Mouse (Mus musculus): Measurements from ENCODE around the gene Rcc1. TPM values are rescaled to one million over a fixed set of nuclear protein-coding genes. Genes with fewer than 3 reads are reported as not detected.

Rcc1 gene
- 3.9 and 5.3 TPM in 2 replicates for polyA plus RNA-seq (2012; rRNA removed)

DNA sequence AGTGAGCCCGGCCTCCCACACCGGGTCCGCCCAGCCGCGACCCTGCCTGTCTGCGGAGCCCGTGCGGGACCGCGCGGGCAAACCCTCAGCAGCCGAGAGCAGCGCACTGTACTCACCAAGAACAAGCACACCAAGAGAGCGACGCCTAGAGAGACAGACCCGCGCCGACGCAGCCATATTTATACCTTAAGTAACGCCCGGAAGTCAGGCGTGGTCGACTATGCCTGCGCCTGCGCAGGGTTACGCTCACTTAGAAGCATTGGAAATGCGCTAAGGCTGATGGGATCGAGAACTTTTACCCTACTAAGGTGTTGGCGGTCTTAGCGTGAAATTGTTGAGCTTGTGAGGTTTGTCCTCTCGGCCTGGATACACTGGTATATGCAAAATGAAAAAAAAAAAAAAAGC, at the start of gene Rcc1:
TSS of gene Rcc1 (minus strand) at position 125 of the 405 bp plus-strand sequence.
- peak; percentile 93 for DNase-seq
- under 1% methylated on average over 31 of the region's 31 CpGs for WGBS
- Histone ChIP-seq H3K4me3 (replicated peaks; ENCODE audit: extremely low read depth, low read depth, low read length) (peak within 1 kb of the TSS; percentile 70), H3K4me1 (ENCODE audit: control insufficient read depth, insufficient read depth, low read length) (no peaks in the 10 kb centered on the region; the same call in 1 of the 2 replicates)
- TF ChIP-seq POLR2A (IDR thresholded peaks at IDR 0.05; ENCODE audit: borderline replicate concordance, extremely low read depth, low read depth, low read length) (peak; percentile 100), CTCF (IDR thresholded peaks at IDR 0.05; ENCODE audit: insufficient read depth, low read length) (no peak)

DNA sequence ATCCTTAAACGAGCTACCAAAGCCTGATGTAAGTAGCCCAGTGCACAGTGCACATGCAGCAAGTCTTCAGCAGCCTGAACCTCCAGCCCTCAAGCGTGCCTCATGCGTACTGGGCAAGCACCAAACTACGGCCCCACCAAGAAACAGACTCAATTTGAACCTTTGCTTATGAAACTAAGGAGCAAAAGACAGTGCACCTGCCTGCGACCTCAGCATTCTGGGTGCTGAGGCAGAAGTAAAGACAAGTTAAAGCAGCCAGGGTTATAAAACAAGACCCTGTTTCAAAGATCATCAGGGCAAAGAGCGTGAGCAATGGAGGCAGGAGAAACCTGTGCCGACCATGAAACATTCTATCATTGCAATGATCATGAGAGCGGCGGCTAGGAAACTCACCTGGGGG, 47.6 kb upstream of the Rcc1 start:
- DNase-seq: no peak
- Histone ChIP-seq H3K4me1 (ENCODE audit: control insufficient read depth, insufficient read depth, low read length) (peaks cover 2% of the 10 kb centered on the region; the same call in 1 of the 2 replicates), H3K4me3 (replicated peaks; ENCODE audit: extremely low read depth, low read depth, low read length) (no peak overlapping the region)
- no peak for TF ChIP-seq POLR2A (IDR thresholded peaks at IDR 0.05; ENCODE audit: borderline replicate concordance, extremely low read depth, low read depth, low read length)
- no peak for TF ChIP-seq CTCF (IDR thresholded peaks at IDR 0.05; ENCODE audit: insufficient read depth, low read length)
- WGBS: 96% methylated on average over 9 of the region's 9 CpGs

DNA sequence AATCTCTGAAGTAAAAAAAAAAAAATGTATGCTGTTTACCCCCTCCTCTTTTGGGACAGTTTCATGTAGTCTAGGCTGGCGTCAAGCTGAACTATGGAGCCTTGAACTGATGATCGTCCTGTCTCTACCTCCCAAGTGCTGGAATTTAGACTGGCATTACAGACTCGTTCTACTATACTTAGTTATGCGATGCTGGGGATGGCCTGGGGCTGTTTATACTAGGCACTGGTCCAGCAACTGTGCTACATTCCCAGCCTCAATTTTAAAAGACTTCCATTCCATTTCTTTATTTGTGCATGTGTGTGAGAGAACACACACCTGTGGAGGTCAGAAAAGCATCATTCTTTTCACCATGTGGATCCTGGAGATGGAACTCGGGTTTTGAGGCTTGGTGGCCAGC, 45.5 kb upstream of the Rcc1 start:
- no peak for DNase-seq
- no peak overlapping the region for H3K4me3 ChIP-seq (replicated peaks; ENCODE audit: extremely low read depth, low read depth, low read length)
- WGBS: 47% methylated on average over 5 of the region's 5 CpGs
- peaks cover 2% of the 10 kb centered on the region for H3K4me1 ChIP-seq (ENCODE audit: control insufficient read depth, insufficient read depth, low read length)
- TF ChIP-seq CTCF (IDR thresholded peaks at IDR 0.05; ENCODE audit: insufficient read depth, low read length): no peak

DNA sequence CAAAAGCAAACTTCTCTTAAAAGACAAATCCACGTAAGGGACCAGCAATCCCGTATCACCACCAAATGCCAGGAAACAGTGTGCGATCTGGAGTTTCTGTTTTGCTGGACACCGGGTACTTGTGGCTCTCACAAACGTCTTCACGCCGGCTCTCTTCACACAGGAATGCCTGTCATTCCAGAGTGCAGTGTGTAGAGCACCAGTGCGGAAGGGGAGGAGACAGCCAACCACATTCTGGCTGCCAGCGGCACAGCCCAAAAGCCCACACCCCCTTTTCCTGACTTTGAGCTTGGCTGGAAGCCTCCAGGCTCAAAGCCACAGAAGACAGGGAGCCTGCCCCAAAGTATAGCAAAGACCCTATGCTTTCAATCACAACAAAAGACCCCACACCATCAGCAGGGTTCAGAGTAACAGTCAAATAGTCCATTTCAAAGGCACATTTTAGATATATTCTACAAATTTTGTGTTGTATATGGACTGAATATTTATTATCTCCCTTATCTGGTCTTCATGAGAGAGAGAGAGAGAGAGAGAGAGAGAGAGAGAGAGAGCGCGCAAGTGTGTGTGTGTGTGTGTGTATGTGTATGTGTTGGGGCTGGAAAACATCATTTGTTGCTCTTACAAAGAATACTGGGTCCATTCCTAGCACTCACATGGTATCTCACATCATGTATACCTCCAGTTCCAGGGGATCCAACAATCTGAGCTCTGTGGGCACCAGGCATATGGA, 44.8 kb upstream of the Rcc1 start:
- Histone ChIP-seq H3K4me1 (ENCODE audit: control insufficient read depth, insufficient read depth, low read length) (peaks cover 2% of the 10 kb centered on the region), H3K4me3 (replicated peaks; ENCODE audit: extremely low read depth, low read depth, low read length) (peak overlapping the region; percentile 42)
- DNase-seq: peak; percentile 80
- TF ChIP-seq CTCF (IDR thresholded peaks at IDR 0.05; ENCODE audit: insufficient read depth, low read length) (no peak), POLR2A (IDR thresholded peaks at IDR 0.05; ENCODE audit: borderline replicate concordance, extremely low read depth, low read depth, low read length) (peak; percentile 89; the same call in 1 of the 2 replicates)
- WGBS: 5% methylated on average over 11 of the region's 11 CpGs

DNA sequence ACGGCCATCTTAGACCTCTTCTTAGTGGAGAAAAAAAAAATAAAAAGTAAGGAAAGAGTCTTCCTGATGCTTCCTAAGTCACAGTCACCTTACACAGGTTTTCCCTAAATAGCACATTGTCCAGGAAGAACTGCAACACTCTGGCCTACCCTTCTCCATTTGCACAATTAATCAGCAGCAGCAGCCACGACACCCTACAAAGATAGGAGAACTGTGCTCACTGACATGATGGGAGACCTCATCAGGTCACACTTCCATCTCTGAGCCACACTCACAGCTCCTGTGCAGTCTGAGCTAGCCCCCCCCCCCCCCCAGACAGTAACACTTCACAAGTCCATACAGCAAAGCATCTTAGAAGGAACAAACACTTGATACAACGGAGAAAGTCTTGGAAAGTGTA, 43.7 kb upstream of the Rcc1 start:
- Histone ChIP-seq H3K4me3 (replicated peaks; ENCODE audit: extremely low read depth, low read depth, low read length) (peak overlapping the region; percentile 0), H3K4me1 (ENCODE audit: control insufficient read depth, insufficient read depth, low read length) (peaks cover 2% of the 10 kb centered on the region)
- TF ChIP-seq POLR2A (IDR thresholded peaks at IDR 0.05; ENCODE audit: borderline replicate concordance, extremely low read depth, low read depth, low read length) (no peak), CTCF (IDR thresholded peaks at IDR 0.05; ENCODE audit: insufficient read depth, low read length) (no peak)
- 48% methylated on average over 3 of the region's 3 CpGs for WGBS
- no peak for DNase-seq

DNA sequence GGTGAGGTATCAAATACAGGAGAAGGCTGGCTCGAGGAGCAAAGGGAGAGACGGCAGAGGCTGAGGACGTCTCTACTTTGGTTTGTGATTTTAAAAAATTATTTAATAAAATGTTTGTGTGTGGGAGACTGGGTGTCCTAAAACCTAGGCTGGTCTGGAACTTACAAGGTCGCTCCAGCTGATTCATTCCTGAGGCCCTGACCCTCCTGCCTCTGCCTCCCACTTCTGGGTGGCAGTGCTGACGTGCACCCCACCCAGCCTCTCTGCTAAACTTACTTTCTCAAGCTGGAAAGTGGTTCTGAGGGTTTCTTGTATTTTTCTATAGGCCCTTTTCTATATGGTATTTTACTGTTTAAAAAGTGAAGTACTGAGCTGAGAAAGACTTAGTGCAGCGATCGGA, 42.8 kb upstream of the Rcc1 start:
- 81% methylated on average over 7 of the region's 7 CpGs for WGBS

DNA sequence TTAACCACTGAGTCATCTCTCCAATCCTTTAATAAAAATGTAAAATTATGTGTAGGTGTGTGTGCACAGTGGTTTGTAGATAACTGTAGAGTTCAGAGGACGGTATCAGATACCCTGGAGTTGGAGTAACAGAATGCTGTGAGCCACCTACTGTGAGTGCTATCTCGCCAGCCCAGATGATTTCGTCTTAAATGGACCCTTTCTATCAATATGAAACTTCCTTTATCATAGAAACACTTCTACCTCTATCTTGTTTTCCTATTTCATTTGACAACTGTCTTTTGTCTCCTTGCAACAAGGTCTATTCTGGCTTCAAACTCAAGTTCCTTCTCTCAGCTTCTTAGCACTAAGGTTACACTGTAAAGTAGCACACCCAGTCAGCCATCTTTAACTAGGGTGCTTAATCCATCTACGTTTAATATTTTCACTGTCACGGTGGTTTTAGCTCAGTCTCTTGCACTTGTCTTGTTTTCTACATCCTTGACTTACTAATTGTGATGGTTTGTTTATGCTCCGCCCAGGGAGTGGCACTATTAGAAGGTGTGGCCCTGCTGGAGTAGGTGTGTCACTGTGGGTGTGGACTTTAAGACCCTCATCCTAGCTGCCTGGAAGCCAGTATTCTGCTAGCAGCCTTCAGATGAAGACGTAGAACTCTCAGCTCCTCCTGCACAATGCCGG, 37.8 kb upstream of the Rcc1 start:
- no peak overlapping the region for H3K4me3 ChIP-seq (replicated peaks; ENCODE audit: extremely low read depth, low read depth, low read length)
- 86% methylated on average over 8 of the region's 8 CpGs for WGBS
- no peak for TF ChIP-seq CTCF (IDR thresholded peaks at IDR 0.05; ENCODE audit: insufficient read depth, low read length)
- no peak for TF ChIP-seq POLR2A (IDR thresholded peaks at IDR 0.05; ENCODE audit: borderline replicate concordance, extremely low read depth, low read depth, low read length)

More for the DNA sequence above, 42.8 kb upstream of the Rcc1 start:
- Histone ChIP-seq H3K4me3 (replicated peaks; ENCODE audit: extremely low read depth, low read depth, low read length) (no peak overlapping the region), H3K4me1 (ENCODE audit: control insufficient read depth, insufficient read depth, low read length) (peaks cover 2% of the 10 kb centered on the region)
- no peak for DNase-seq
- TF ChIP-seq CTCF (IDR thresholded peaks at IDR 0.05; ENCODE audit: insufficient read depth, low read length): no peak
- TF ChIP-seq POLR2A (IDR thresholded peaks at IDR 0.05; ENCODE audit: borderline replicate concordance, extremely low read depth, low read depth, low read length): no peak

DNA sequence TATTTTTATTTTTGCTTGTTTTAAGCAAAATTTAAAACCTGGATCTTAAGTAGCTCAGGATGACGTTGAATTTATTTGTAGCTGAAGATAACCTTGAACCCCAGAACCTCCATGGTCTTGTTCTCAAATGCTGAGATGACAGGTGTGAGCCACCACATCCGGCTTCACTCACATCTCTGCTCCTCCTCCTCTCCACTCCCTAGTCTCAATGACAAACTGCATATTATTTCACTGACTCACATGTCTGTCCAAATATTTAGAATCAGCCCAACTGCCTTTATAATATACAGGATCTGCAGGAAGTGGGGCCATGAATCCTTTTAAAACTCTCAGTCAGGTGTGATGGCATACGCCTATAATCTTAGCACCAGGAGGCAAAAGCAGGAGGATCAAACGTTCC, 35.9 kb upstream of the Rcc1 start:
- no peak for TF ChIP-seq POLR2A (IDR thresholded peaks at IDR 0.05; ENCODE audit: borderline replicate concordance, extremely low read depth, low read depth, low read length)
- TF ChIP-seq CTCF (IDR thresholded peaks at IDR 0.05; ENCODE audit: insufficient read depth, low read length): no peak
- Histone ChIP-seq H3K4me1 (ENCODE audit: control insufficient read depth, insufficient read depth, low read length) (peaks cover 17% of the 10 kb centered on the region), H3K4me3 (replicated peaks; ENCODE audit: extremely low read depth, low read depth, low read length) (no peak overlapping the region)
- DNase-seq: no peak
- WGBS: 58% methylated on average over 4 of the region's 4 CpGs

More for the DNA sequence above, 37.8 kb upstream of the Rcc1 start:
- H3K4me1 ChIP-seq (ENCODE audit: control insufficient read depth, insufficient read depth, low read length): peaks cover 13% of the 10 kb centered on the region
- no peak for DNase-seq

DNA sequence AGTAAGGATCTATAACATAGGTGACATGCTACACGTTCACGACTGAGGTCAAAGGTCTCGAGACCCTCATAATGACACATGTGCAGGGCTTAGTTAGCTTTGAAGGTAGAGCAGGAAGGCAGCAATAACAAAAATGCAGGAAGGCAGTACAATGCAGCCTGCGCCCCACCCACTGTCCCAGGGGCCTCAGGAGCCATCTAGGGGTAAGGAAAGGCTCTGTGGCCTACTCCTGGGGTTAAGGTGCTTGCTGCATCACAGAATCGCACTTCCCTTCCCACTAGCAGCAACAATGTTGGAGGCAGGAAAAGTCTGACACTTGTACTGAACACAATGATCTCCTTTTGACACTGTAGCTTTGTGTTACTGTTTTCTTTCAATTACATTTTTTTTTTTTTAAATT, 34.2 kb upstream of the Rcc1 start:
- WGBS: 52% methylated on average over 5 of the region's 5 CpGs

DNA sequence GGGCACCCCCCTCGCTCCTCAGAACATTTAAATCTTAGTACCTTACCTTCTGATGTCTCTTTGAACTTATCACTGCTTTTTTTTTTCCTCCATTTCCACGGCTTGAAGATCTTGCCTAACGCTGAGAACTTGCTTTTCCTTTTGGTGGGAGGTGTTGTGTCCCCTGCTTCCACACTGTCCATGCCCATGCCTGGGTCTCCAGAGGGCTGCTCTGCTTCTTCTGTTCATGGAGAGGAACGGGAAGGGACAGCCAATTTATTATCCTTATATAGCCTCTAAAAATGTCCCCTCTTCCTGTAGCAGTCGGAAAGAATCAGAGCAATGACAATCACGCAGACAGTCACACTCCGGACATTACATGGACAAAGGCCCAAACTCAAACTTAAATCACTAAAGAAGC, 33.4 kb upstream of the Rcc1 start:
- no peak overlapping the region for H3K4me3 ChIP-seq (replicated peaks; ENCODE audit: extremely low read depth, low read depth, low read length)
- no peak for TF ChIP-seq CTCF (IDR thresholded peaks at IDR 0.05; ENCODE audit: insufficient read depth, low read length)
- 52% methylated on average over 7 of the region's 7 CpGs for WGBS
- DNase-seq: no peak
- H3K4me1 ChIP-seq (ENCODE audit: control insufficient read depth, insufficient read depth, low read length): peaks cover 20% of the 10 kb centered on the region

More for the DNA sequence above, 34.2 kb upstream of the Rcc1 start:
- TF ChIP-seq POLR2A (IDR thresholded peaks at IDR 0.05; ENCODE audit: borderline replicate concordance, extremely low read depth, low read depth, low read length) (no peak), CTCF (IDR thresholded peaks at IDR 0.05; ENCODE audit: insufficient read depth, low read length) (no peak)
- no peak overlapping the region for H3K4me3 ChIP-seq (replicated peaks; ENCODE audit: extremely low read depth, low read depth, low read length)
- no peak for DNase-seq
- H3K4me1 ChIP-seq (ENCODE audit: control insufficient read depth, insufficient read depth, low read length): peaks cover 20% of the 10 kb centered on the region

Data from lung, adult 2 months (tissue).